Mouse (Mus musculus) C2C12 (cell line): ENCODE measurements around the gene Tbc1d22a. TPM values are rescaled to one million over a fixed set of nuclear protein-coding genes. Genes with fewer than 3 reads are reported as not detected.

Source experiments
- H3K27me3 ChIP-seq: one replicate; pipeline ENCODE4 v1.6.1; 2011; ENCODE audit not compliant: control insufficient read depth, insufficient read depth, insufficient read length
- H3K36me3 ChIP-seq: one replicate; pipeline ENCODE4 v1.6.1; 2011; ENCODE audit not compliant: control insufficient read depth, insufficient read depth
- H3K4me3 ChIP-seq: one replicate; pipeline ENCODE4 v1.5.1; 2011; ENCODE audit warnings: mild to moderate bottlenecking, control low read depth; ENCODE audit not compliant: poor library complexity, insufficient read depth, severe bottlenecking
- H3K79me2 ChIP-seq: one replicate; pipeline ENCODE4 v1.6.1; 2011; ENCODE audit not compliant: control insufficient read depth, insufficient read depth
- H3K79me3 ChIP-seq: one replicate; pipeline ENCODE4 v1.6.1; 2011; ENCODE audit warnings: low read depth, control low read depth
- H3ac ChIP-seq: one replicate; pipeline ENCODE3; 2011; ENCODE audit warnings: low read depth; ENCODE audit not compliant: control insufficient read depth, insufficient read length
- CEBPB ChIP-seq: IDR thresholded peaks from one replicate; pipeline ENCODE4 v1.6.1; 2011; ENCODE audit warnings: low read depth, mild to moderate bottlenecking, control low read depth, moderate library complexity
- CTCF ChIP-seq: IDR thresholded peaks from one replicate; pipeline ENCODE4 v1.5.1; 2011; ENCODE audit not compliant: control insufficient read depth, insufficient read depth, insufficient read length
- FOSL1 ChIP-seq: IDR thresholded peaks from one replicate; pipeline ENCODE4 v1.8.0; 2011; ENCODE audit warnings: mild to moderate bottlenecking, low read length; ENCODE audit not compliant: poor library complexity, insufficient read depth, severe bottlenecking
- MAX ChIP-seq: IDR thresholded peaks from one replicate; pipeline ENCODE4 v1.6.1; 2011; ENCODE audit warnings: mild to moderate bottlenecking, control low read depth
- MYOD1 ChIP-seq: IDR thresholded peaks from one replicate; pipeline ENCODE4 v1.6.1; 2011; ENCODE audit warnings: low read depth; ENCODE audit not compliant: control insufficient read depth, insufficient read length
- MYOG ChIP-seq: IDR thresholded peaks from one replicate; pipeline ENCODE4 v1.6.1; 2011; ENCODE audit not compliant: control insufficient read depth, insufficient read length; ENCODE audit errors: extremely low read depth
- USF1 ChIP-seq: IDR thresholded peaks from one replicate; pipeline ENCODE4 v1.6.1; 2011; ENCODE audit warnings: low read depth, mild to moderate bottlenecking, control low read depth, moderate library complexity
- polyA plus RNA-seq: library from polyadenylated mRNA; unstranded; fragments of >200 nt; fragmentation: generic; extraction: Trizol; gene quantifications from one replicate; pipeline ENCODE4 v1.2.1, GENCODE M21; 2012; ENCODE audit warnings: missing spikeins

Gene Tbc1d22a
- polyA plus RNA-seq, 1 experiment: 19.7 TPM

GRCm38 (mm10) chr15:86513336-86513735, 299.1 kb downstream of the Tbc1d22a start:
- no peaks in the 10 kb centered on the region for H3K36me3 ChIP-seq
- TF ChIP-seq MAX: no peak
- TF ChIP-seq USF1: no peak
- TF ChIP-seq MYOD1: no peak
- TF ChIP-seq CTCF: no peak
- no peaks in the 10 kb centered on the region for H3K27me3 ChIP-seq
- H3ac ChIP-seq: no peak overlapping the region
- no peaks in the 10 kb centered on the region for H3K79me2 ChIP-seq
- no peak overlapping the region for H3K4me3 ChIP-seq
- no peaks in the 10 kb centered on the region for H3K79me3 ChIP-seq

- no peaks in the 10 kb centered on the region for H3K79me3 ChIP-seq
- H3K4me3 ChIP-seq: no peak overlapping the region
- H3ac ChIP-seq: no peak overlapping the region
- H3K79me2 ChIP-seq: no peaks in the 10 kb centered on the region
- no peak for TF ChIP-seq CTCF
- no peak for TF ChIP-seq MYOG
- TF ChIP-seq USF1: no peak
- TF ChIP-seq FOSL1: no peak
- no peak for TF ChIP-seq MAX
- no peak for TF ChIP-seq CEBPB
- no peak for TF ChIP-seq MYOD1
- no peaks in the 10 kb centered on the region for H3K36me3 ChIP-seq
- no peaks in the 10 kb centered on the region for H3K27me3 ChIP-seq
Observed at GRCm38 (mm10) chr15:86520201-86520600, 305.9 kb downstream of the Tbc1d22a start.

GRCm38 (mm10) chr15:86535356-86535755, 321.1 kb downstream of the Tbc1d22a start:
- H3K27me3 ChIP-seq: no peaks in the 10 kb centered on the region
- H3K79me3 ChIP-seq: no peaks in the 10 kb centered on the region
- no peaks in the 10 kb centered on the region for H3K36me3 ChIP-seq
- H3K79me2 ChIP-seq: no peaks in the 10 kb centered on the region
- H3ac ChIP-seq: no peak overlapping the region
- TF ChIP-seq MAX (no peak), USF1 (no peak), FOSL1 (no peak), MYOG (no peak), CEBPB (no peak)
- H3K4me3 ChIP-seq: no peak overlapping the region

- Histone ChIP-seq H3K79me3 (no peaks in the 10 kb centered on the region), H3K79me2 (no peaks in the 10 kb centered on the region), H3K27me3 (no peaks in the 10 kb centered on the region), H3K36me3 (no peaks in the 10 kb centered on the region), H3ac (no peak overlapping the region), H3K4me3 (no peak overlapping the region)
- TF ChIP-seq CTCF: no peak
- no peak for TF ChIP-seq FOSL1
- TF ChIP-seq CEBPB: no peak
- TF ChIP-seq USF1: no peak
- TF ChIP-seq MYOG: no peak
- no peak for TF ChIP-seq MAX
- TF ChIP-seq MYOD1: no peak
Observed at GRCm38 (mm10) chr15:86542371-86542770, 328.1 kb downstream of the Tbc1d22a start.

GRCm38 (mm10) chr15:86544122-86544795, 330.0 kb downstream of the Tbc1d22a start:
- Histone ChIP-seq H3K27me3 (no peaks in the 10 kb centered on the region), H3K79me2 (no peaks in the 10 kb centered on the region), H3K4me3 (no peak overlapping the region), H3K36me3 (no peaks in the 10 kb centered on the region), H3ac (no peak overlapping the region), H3K79me3 (no peaks in the 10 kb centered on the region)
- TF ChIP-seq USF1 (no peak), FOSL1 (no peak), CTCF (no peak), CEBPB (no peak), MYOG (no peak), MYOD1 (no peak), MAX (no peak)

Other genes starting within 250 kb of the Tbc1d22a start
- gene Celsr1, start 180.7 kb upstream of the Tbc1d22a start, polyA plus RNA-seq: 0.16 TPM
- gene Gramd4, start 156.8 kb upstream of the Tbc1d22a start, polyA plus RNA-seq: 36.2 TPM
- 18.1 TPM for gene Cerk, start 28.3 kb upstream of the Tbc1d22a start, polyA plus RNA-seq